Mouse (Mus musculus): ENCODE measurements around the gene Rgl2. TPM values are rescaled to one million over a fixed set of nuclear protein-coding genes. Genes with fewer than 3 reads are reported as not detected.

The Rgl2 gene
- total and polyA plus RNA-seq, 3 experiments: 24.9 to 43.6 TPM; not detected in 1

GRCm38 (mm10) chr17:33943454-33943853 is 14.1 kb downstream of the Rgl2 start:
- Histone ChIP-seq H3K9me3 (replicated peaks; ENCODE audit: insufficient read depth, low read length) (no peaks in the 10 kb centered on the region), H3K9ac (ENCODE audit: control insufficient read depth, low read depth, low read length, poor library complexity, severe bottlenecking) (no peak overlapping the region), H3K27me3 (ENCODE audit: control insufficient read depth in 1 of 2, insufficient read depth in 2 of 2, low read length in 2 of 2) (no peaks in the 10 kb centered on the region), H3K36me3 (ENCODE audit: control insufficient read depth in 1 of 2, insufficient read depth in 2 of 2, low read length in 2 of 2) (peaks cover 0 to 3% of the 10 kb centered on the region in 2 experiments; a peak in 2 of 4 replicates), H3K4me3 (ENCODE audit: control insufficient read depth in 1 of 2, insufficient read depth in 1 of 2, low read depth in 2 of 2, low read length in 2 of 2) (no peak overlapping the region), H3K4me1 (ENCODE audit: control insufficient read depth in 1 of 2, insufficient read depth in 2 of 2, low read length in 2 of 2) (peaks cover 0 to 3% of the 10 kb centered on the region in 2 experiments; a peak in 2 of 4 replicates), H3K27ac (ENCODE audit: control insufficient read depth, low read depth, low read length) (no peak overlapping the region), H3K79me2 (ENCODE audit: control insufficient read depth, insufficient read depth, low read length, poor library complexity) (peaks cover 27% of the 10 kb centered on the region)
- no peak for TF ChIP-seq MXI1 (IDR thresholded peaks at IDR 0.05; ENCODE audit: low read depth, low read length)
- no peak for DNase-seq (ENCODE audit: low read depth, low spot score)

GRCm38 (mm10) chr17:33947430-33948089 is 18.2 kb downstream of the Rgl2 start:
- no peak overlapping the region for H3K4me3 ChIP-seq (ENCODE audit: control insufficient read depth in 1 of 2, insufficient read depth in 1 of 2, low read depth in 2 of 2, low read length in 2 of 2)
- no peak for DNase-seq (ENCODE audit: low read depth, low spot score)

GRCm38 (mm10) chr17:33948090-33948904 is 19.0 kb downstream of the Rgl2 start:
- Histone ChIP-seq H3K79me2 (ENCODE audit: control insufficient read depth, insufficient read depth, low read length, poor library complexity) (peaks cover 10% of the 10 kb centered on the region), H3K4me3 (ENCODE audit: control insufficient read depth in 1 of 2, insufficient read depth in 1 of 2, low read depth in 2 of 2, low read length in 2 of 2) (no peak overlapping the region), H3K27ac (ENCODE audit: control insufficient read depth, low read depth, low read length) (no peak overlapping the region), H3K9ac (ENCODE audit: control insufficient read depth, low read depth, low read length, poor library complexity, severe bottlenecking) (no peak overlapping the region), H3K9me3 (replicated peaks; ENCODE audit: insufficient read depth, low read length) (no peaks in the 10 kb centered on the region), H3K4me1 (ENCODE audit: control insufficient read depth in 1 of 2, insufficient read depth in 2 of 2, low read length in 2 of 2) (peaks cover 0 to 12% of the 10 kb centered on the region in 2 experiments; a peak in 2 of 4 replicates), H3K36me3 (ENCODE audit: control insufficient read depth in 1 of 2, insufficient read depth in 2 of 2, low read length in 2 of 2) (peaks cover 7 to 11% of the 10 kb centered on the region in 2 experiments), H3K27me3 (ENCODE audit: control insufficient read depth in 1 of 2, insufficient read depth in 2 of 2, low read length in 2 of 2) (no peaks in the 10 kb centered on the region)
- no peak for DNase-seq (ENCODE audit: low read depth, low spot score)
- no peak for TF ChIP-seq HCFC1 (IDR thresholded peaks at IDR 0.05; ENCODE audit: low read depth, low read length)
- no peak for TF ChIP-seq RAD21 (IDR thresholded peaks at IDR 0.05; ENCODE audit: low read depth, low read length)
- no peak for TF ChIP-seq ZC3H11A (IDR thresholded peaks at IDR 0.05; ENCODE audit: low read depth, low read length)
- no peak for TF ChIP-seq MYC (IDR thresholded peaks at IDR 0.05; ENCODE audit: low read depth, low read length)
- TF ChIP-seq MXI1 (IDR thresholded peaks at IDR 0.05; ENCODE audit: low read depth, low read length): no peak
- no peak for TF ChIP-seq NELFE (IDR thresholded peaks at IDR 0.05; ENCODE audit: low read depth, low read length)
- no peak for TF ChIP-seq TAL1 (IDR thresholded peaks at IDR 0.05; ENCODE audit: low read length)
- TF ChIP-seq ZNF384 (IDR thresholded peaks at IDR 0.05; ENCODE audit: low read depth, low read length): no peak
- no peak for TF ChIP-seq ZMIZ1 (IDR thresholded peaks at IDR 0.05; ENCODE audit: low read depth, low read length)
- TF ChIP-seq MYB (IDR thresholded peaks at IDR 0.05; ENCODE audit: low read depth, low read length): no peak
- TF ChIP-seq KAT2A (conservative IDR thresholded peaks at IDR 0.05; ENCODE audit: low read depth, low read length): no peak
- TF ChIP-seq MAZ (IDR thresholded peaks at IDR 0.05; ENCODE audit: low read depth, low read length): no peak
- TF ChIP-seq ZKSCAN1 (IDR thresholded peaks at IDR 0.05; ENCODE audit: low read depth, low read length): no peak
- TF ChIP-seq USF1 (IDR thresholded peaks at IDR 0.05; ENCODE audit: low read depth, low read length): no peak

More at GRCm38 (mm10) chr17:33947430-33948089, 18.2 kb downstream of the Rgl2 start:
- Histone ChIP-seq H3K27me3 (ENCODE audit: control insufficient read depth in 1 of 2, insufficient read depth in 2 of 2, low read length in 2 of 2) (no peaks in the 10 kb centered on the region), H3K9me3 (replicated peaks; ENCODE audit: insufficient read depth, low read length) (no peaks in the 10 kb centered on the region), H3K79me2 (ENCODE audit: control insufficient read depth, insufficient read depth, low read length, poor library complexity) (peaks cover 2% of the 10 kb centered on the region), H3K4me1 (ENCODE audit: control insufficient read depth in 1 of 2, insufficient read depth in 2 of 2, low read length in 2 of 2) (peaks cover 0 to 7% of the 10 kb centered on the region in 2 experiments; a peak in 1 of 4 replicates), H3K27ac (ENCODE audit: control insufficient read depth, low read depth, low read length) (no peak overlapping the region), H3K9ac (ENCODE audit: control insufficient read depth, low read depth, low read length, poor library complexity, severe bottlenecking) (no peak overlapping the region), H3K36me3 (ENCODE audit: control insufficient read depth in 1 of 2, insufficient read depth in 2 of 2, low read length in 2 of 2) (peaks cover 3% of the 10 kb centered on the region in 2 experiments)
- TF ChIP-seq MEF2A (IDR thresholded peaks at IDR 0.05; ENCODE audit: extremely low read depth, insufficient replicate concordance, low read depth, low read length, poor library complexity, severe bottlenecking): no peak
- no peak for TF ChIP-seq TAL1 (IDR thresholded peaks at IDR 0.05; ENCODE audit: low read length)
- TF ChIP-seq ETS1 (IDR thresholded peaks at IDR 0.05; ENCODE audit: low read depth, low read length): no peak
